Mouse (Mus musculus) thymus, adult 18-20 months (tissue): Measurements from ENCODE around the gene Inpp5f.
"Not testable (repeated sequence)": the region's sequence is repeated elsewhere in the genome, so short reads cannot be mapped to it uniquely, and the experiment has no call there.

Experiments
- DNase-seq, 2 experiments: peaks; one replicate each; pipeline ENCODE4 v3.0.0; 2022; ENCODE audit warnings: mixed read lengths in 2 of 2

Inpp5f gene

DNA sequence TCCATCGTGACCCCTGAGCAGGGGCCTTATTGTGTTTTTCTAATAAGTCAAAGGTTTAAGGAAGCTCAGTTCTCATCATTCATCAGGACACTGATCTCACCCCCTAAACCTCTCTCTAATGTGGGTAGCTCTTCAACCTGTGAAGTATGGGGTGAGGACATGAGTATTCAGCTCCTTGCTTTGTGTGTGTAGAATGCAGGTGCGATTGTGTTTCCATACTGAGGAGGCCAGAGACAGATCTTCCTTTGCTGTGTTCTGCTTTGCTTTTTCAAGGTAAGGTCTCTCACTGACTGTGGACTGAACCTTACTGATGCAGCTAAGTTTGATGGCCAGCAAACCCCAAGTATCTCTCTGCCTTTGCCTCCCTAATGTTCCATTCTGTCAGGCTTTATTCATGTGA is 14.9 kb upstream of the Inpp5f start:
- DNase-seq, result no peak

DNA sequence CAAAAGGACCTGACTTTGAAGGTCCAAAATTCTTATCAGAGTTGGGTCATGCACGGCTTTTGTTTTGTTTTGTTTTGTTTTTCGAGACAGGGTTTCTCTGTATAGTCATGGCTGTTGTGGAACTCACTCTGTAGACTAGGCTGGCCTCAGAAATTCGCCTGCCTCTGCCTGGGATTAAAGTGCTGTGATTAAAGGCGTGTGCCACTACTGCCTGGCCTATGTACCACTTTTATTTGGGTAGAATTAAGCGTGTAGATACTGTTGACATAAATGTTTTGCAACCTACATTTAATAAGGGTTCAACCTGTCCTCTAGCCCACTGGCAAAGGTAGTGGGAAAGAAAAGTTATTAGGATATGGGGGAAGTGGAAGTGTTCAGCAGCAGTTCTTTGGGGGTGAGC is 12.1 kb upstream of the Inpp5f start:
- no peak for DNase-seq

DNA sequence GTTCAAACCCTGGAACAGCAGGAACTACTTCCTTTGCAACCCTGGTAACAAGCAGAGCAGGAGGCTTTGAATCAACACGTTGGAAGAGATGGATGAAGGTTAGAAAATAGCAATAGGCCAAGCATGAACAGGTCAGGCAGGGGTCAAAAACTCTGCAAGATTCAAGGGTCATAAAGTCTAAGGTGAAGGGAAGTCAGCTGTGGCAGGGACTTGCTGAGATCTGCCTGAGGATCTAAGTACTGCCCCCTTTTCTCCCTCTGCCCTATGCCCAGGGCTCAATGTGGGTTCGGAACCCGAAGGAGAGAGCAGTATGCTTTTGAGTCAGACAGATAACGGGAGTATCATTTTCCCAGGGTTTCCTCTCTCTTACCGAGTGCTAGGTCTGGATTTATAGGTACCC is 9.3 kb upstream of the Inpp5f start:
- DNase-seq, result no peak

DNA sequence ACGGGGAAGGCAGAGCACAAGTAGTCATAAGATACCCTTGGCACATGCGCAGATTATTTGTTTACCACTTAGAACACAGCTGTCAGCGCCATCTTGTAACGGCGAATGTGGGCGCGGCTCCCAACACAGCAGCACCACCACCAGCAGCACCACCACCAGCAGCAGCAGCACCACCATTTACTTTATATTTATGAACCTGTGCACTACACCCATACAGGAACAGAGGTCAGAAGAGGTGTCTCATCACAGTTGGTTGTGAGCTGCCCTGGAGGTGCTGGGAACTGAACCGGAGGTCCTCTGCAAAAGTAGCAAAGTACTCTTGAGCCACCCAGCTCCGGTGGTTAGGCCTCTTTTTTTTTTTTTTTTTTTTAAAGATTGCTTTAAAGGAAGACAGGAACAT is 1.2 kb upstream of the Inpp5f start:
- not testable (repeated sequence) for DNase-seq

DNA sequence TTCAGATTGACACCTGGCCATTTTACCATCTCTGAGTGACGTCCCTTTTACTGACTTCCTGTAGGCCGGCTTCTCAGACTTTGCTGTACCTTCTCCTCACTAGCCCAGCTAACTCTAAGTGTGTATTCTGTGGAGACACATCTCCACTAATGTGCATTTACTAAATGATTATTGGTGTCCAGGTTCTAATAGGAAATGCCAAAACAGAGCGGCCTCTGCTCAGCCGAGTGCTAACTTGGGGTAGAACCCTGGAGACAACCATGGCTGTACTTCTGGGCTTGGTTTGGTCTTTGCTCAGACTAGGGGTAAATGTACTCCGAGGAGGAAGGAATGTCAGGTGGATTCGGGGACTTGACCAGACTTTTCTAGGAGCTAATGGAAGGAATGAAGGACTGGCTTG is 638 bp upstream of the Inpp5f start:
- no peak for DNase-seq

DNA sequence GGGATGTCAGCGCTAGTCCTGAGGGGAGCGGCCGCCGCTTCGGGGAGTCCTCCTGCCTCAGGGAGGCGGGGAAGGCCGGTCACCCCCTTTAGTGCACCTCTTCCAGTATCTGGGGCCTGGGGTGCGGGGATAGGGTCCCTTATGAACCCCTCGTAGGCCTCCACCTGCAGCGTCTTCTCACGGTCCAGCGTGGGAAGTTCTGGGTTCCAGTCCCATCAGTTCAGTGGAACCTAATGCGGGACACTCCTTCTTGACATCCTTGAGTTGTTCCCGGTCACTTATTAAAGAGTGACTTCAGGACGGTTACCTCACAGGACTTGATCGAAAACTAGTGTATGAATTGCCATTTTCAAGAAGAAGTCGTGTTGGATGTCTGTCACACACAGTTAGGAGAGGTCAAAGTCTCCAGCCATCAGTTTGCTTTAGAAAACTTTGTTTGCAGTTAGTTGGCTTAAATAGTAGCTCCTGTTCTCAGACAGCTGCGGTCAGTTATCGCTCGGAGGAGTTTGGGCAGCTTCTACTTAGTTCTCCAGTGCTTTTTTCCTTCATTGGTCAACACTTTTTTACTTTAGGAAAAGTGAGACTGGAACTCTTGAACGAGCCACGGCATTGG is 777 bp downstream of the Inpp5f start:
- no peak for DNase-seq

DNA sequence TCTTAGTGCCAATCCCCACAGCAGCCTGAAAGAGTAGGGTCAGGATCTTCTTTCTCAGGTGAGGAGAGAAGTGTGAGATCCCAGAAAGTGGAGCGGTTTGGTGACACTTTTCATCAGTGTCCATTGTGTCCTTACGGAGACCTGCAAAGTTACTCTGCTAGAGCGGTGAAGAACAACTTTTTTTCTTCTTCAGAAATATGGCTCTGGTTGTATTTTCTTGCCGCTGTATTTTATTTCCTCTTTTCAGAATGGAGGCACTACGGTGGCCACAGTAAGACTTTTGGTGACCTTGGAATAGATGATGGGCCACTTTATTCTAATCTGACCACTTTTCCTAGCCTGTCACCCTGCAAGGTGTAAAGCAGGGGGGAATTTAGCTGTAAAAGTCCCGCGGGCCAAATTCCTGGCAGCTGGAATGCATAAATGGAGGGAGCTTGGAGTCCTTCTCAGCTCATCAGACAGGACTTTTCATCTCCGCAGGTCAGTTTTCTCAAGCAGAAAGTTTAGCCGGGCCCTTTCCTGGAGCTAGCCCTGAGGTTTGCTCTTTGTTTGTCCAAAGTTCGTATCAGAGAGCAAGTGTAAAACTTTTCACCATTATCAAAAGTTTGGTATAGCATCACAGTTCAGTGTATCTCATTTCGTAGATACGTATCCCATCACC is 1.5 kb downstream of the Inpp5f start:
- DNase-seq, result no peak

DNA sequence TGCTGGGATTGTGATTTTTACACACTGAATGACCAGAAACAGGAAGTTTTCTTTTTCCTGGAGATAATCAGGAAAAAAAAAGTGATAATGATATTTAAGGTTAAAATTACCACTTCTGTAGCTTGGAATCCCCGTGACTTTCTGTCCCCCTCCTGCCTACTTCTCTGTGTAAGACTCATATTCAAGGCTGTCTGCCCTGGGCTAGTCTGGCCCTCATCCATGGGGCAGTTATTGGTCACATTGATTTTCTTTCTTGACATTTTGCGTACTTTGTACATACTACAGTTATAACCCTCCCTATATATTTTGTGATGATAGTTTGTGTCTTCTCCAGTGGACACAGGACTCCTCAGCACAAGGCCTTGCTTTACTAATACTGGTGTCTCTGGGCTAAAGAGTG is 2.5 kb downstream of the Inpp5f start:
- no peak for DNase-seq

DNA sequence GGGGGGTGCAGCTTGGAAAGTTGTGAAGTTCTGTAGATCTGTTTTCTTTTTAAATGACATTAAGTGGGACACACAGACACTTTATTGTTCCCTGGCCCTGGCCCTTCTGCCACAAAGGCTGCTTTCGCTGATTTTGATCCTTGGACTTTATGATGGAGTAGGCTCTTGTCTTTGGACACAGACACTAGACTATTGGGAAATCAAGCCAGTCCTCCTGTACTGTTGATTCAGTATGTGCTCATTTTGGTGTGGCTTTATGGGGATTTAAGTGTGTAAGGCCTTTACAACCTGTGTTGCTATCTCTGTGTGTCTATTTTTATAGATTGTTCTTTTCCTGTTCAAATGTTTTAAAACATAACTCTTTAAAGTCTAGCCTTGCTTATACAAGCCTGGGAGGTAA is 6.5 kb downstream of the Inpp5f start:
- no peak for DNase-seq

DNA sequence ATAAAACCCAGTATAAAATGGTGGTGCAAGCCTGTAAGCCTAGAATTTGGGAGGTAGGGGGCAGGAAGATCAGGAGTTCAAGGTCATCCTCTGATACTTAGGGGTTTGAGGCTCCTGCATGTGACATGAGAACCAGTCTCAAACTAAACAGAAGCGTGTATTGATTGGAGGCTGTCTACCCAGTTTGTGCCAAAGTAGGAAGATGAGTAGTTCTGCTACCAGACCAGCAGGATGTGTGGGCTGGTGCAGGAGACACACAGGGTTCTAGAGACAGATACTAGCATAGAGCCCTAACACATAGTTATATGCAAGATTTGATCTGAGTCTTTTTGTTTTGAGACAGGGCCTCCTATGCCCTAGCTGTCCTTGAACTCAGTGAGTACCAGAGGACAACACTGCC is 9.1 kb downstream of the Inpp5f start:
- no peak for DNase-seq

DNA sequence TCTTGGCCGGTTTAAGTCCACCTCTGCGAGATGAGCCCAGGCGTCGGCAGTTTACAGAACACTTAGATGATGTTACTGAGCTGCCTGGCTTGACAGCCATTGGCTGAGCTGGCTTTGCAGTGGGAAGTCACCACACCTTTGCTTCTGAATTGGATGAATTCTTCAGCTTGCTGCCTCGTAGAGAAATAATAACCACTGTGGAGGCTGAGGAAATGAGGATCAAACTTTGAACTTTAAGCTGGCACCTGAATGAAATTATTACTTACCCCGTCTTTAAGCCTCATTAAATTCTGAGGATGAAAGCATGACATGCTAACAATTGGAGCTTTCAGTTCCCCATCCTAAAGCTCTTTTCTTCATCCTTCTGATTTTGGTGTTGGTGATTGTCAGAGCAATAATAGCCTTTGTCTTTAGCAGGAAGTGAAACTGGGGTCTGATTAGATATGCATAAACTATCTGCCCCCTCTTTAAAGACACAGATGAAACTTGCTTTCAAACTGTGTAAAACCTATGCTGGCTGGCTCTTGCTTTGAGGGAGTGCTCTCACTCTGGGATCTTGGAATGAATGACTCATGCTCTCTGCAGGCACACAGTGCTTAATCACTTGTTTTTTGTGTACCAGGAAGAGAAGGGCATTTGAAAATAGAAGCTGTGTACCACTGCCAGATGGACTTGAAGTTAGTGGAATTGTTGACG is 11.3 kb downstream of the Inpp5f start:
- no peak for DNase-seq

DNA sequence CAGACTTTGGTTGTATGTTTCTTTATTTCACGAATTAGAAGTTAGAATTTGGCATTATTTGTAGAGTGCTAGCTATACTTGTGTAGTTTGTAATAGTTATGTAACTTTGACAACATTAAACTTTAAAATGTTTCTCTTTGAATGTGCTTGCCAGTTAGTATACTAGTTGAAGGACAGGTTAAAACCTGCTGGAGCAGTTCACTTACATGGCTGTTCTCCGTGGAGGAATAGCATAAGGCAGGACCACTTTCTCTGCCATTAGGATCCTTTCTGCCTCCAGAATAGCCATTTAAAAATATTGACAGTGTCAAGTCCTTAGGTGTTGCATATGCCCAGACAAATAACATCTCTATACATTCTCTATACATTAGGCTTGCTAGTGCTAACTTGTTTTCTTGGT is 11.9 kb downstream of the Inpp5f start:
- DNase-seq, result no peak

DNA sequence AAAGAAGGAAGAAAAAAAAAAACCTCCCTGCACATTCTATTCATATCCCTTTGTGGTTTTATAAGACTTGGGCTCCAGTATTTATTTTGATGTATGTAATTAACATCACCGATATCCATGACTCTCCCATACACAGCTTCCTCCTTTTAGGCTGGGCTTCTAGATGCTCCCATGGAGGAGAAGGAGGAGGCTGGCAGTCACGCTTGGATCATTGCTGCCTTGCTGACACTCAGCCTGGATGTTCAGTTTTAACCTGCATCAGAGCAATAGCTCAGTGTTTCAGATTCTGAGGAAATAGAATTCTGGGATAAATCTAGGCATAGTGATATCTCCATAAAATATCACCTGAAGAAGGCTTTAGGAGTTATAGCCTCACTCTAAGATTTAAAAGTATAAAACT is 14.3 kb downstream of the Inpp5f start:
- DNase-seq, result no peak

DNA sequence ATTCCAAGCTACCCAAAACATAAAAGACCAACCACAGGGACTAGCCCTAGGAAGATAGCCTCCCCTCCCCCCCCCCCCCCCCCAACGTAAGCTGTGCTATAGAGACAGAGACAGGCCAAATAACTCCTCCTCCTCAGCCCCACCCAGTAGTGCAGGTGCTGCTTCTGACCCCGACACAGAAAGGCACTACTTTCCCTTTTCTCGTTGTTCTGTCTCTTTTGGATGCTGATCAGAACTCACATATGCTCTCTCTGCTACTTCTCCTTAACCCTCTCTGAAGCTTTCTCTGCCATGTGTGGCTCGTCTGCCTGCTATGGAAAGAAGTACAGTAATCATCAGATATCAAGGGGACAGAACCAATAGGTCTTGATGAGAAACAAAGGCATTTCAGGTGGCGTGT is 15.5 kb downstream of the Inpp5f start:
- DNase-seq, result no peak

DNA sequence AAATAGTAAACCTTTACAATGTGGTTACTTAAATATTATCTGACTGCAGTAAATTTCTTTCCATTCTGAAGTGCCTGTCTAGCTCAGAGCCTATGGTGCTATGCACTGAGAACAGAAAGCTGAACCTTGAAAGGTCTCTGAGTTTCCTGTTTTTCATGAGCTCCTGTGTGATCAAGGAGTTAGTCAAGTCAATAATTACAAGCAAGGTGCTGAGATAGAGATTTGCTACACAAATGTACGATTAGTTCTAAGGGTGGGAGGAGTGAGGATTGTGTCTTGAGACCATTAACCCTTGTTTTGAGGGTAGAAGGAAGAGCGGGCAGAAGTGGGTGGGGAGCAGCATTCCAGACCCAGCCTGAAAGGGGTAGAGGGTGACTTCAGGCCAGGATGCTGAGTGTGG is 16.1 kb downstream of the Inpp5f start:
- DNase-seq, result no peak

DNA sequence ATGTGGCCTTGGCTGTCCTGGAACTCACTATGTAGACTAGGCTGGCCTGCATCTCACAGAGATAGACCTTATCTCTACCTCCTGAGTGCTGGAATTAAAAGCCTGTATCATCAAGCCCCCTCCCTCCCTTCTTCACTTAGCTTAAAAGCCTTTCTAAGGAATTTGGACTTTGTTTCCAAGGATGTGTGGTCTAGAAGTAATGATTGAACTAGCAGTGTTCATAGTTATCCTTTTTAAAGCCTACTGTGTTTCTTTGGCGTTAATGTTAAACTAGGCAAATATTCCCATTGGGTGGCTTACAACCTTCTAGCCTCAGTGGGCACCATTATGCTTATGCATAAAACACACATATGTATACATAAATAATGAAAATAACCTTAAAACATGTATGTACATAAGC is 16.6 kb downstream of the Inpp5f start:
- DNase-seq, result no peak

DNA sequence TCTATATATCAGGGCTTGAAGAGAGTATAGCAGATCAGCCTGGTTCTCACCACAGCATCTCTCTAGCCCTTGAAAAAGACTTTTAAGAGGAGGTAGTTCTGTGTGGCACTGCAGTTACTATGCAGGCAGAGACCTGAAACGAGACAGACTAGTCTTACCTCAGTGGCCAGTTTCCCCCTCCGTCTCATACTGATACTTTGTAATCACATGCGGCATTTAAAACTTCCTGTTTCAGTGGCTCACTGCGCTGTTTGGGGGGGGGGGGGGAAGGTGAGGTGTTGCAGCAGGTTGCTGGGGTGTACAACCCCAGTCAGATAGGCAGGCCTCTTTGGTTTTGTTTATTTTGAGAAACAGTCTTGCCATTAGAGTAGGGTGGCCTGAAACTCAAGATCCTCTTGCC is 22.0 kb downstream of the Inpp5f start:
- DNase-seq, result no peak

DNA sequence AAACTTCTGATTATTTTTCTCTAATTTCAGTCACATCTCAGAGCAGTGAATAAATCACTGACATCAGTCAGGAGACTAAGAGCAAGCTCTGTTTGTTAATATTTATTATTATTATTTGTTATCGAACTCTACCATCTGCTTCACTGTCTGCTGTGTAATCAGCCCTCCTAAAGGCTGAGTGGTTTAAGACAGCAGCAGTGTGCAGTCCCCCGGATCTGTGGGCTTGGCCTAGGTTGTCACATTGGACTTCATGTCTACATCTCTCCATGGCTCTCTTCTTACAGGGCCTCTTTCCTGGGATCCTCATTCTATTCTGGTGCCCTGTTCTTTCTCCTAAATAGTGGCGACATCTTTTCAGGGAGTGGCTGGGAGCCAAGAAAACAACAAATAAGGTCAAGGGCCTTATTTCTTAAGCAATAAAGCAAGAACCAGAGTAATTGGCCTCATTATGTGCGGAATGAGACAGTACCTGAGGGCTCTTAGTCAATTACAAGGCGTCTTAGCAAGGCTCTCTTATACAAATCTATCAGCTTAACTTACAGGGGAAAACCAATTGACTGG is 28.9 kb downstream of the Inpp5f start:
- DNase-seq, result no peak

DNA sequence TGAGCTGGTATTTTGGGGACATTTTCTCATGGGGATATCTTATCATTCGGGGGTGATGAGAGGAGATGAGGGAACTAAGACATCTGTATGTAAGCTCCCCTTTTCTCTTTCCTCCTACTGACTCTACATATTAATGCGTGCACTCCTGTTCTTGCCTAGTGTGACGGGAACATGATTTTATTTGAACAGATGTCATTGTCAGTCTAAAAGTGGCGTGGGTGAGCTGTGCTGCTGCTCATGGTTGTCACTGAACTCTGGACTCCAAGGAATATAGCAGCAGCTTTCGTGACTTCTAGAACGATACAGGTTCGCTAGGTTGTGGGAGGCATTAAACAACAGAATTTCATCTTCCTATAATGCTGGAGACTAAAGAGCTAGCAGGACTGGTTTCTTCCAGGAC is 30.4 kb downstream of the Inpp5f start:
- no peak for DNase-seq

DNA sequence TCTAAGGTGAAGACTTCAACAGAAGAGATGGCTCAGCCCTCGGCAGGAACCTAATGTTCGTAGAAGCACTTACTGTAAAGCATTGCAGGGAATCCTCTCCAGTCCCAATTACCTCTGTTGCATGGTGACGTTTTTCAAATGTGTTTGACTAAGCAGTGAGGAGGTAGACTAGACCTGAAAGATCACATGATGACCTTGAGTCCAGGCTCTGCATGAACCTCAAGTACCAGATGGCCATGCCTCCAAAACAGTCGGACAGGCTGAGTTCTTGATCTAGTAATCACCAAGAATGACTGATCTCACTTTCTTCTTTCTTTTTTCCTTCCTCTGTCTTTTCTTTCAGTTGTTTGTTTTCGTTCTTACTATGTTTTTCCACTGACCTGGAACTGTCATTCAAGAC is 31.3 kb downstream of the Inpp5f start:
- DNase-seq, result no peak

DNA sequence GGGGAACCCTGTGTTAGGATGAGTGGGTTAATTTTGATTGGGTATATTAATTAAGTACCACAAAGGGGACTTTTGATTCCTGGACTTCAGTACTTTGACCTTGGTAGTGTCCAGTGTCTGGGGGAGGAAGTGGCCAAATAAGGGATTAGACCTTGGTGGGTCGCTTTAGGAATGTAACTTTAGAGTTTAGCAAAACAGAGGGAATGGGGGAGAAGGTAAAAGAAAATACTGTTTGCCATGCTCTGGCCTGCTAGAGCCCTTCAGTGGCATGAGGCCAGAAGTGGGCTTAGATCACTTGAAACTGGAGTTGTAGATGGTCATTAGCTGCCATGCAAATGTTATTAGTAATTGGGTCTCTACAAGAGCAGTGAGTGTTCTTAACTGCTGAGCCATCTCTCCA is 45.8 kb downstream of the Inpp5f start:
- DNase-seq, result no peak

DNA sequence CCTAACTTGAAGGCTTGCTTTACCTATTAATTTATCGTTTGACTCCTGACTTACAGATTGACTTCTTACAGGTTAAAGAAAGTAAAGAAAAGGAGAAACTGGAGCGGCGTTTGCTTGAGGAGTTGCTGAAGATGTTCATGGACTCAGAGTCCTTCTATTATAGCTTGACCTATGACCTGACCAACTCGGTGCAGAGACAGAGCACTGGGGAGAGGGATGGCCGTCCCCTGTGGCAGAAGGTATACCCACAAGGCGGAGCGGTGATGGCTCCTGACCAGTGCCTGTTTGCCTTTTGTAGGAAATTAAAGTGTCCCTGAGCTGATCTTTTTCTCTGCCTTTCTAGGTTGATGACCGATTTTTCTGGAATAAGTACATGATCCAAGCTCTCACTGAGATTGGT is 52.8 kb downstream of the Inpp5f start:
- no peak for DNase-seq

DNA sequence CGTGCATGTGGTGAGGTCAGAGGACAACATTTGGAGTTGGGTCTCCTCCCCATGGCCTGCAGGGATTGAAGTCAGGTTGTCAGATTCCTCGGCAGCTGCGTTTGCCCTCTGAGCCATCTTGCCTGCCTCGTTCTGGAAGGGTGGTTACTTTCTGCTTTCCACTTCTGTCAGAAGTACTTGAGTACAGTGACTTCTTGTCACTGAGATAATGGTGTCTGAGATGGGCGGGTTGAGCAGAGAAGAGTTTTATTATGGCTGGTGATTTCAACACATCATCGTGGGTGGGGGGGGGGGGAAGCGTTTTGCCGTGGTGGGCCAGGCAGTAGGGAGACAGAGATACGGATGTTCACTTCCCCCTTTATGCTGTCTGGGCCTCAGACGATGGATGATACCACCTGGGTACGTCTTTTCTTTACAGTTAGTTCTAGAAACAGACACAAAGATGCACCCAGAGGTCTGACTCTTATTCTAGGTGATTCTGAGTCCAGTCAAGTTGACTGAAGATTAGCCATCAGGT is 53.8 kb downstream of the Inpp5f start:
- DNase-seq, result no peak

DNA sequence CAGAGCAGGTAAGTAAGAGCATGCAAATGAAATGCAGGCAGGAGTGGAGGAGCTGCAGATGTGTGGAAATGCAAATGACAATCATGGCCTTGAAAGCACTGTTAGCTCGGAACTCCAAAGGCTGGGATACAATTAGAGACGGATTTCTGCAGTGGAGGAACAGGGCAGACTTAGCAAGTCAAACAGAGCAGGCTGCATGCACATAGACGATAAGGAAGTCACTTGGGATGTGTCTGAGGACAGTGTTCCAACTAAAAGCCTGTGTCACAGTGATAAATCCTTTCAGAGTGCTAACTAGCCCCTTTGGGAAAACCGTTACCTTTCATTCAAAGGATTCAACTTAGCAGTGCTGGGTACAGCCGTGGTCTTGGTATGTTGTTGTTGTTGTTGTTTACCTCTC is 56.7 kb downstream of the Inpp5f start:
- DNase-seq, result no peak
